Mouse (Mus musculus) spleen, adult 2 months (tissue): Measurements from ENCODE around the gene Tfap4.

Experiments
- CTCF ChIP-seq: fragments of 200-500 bp; IDR thresholded peaks from 2 replicates; pipeline ENCODE4 v1.5.1; 2011; ENCODE audit warnings: mild to moderate bottlenecking, inconsistent platforms; ENCODE audit not compliant: insufficient read depth, insufficient read length, insufficient replicate concordance; ENCODE audit errors: extremely low read depth
- POLR2A ChIP-seq: fragments of 200-500 bp; IDR thresholded peaks from 2 replicates; pipeline ENCODE4 v1.6.1; 2011; ENCODE audit warnings: low read depth, low read length, inconsistent platforms

DNA sequence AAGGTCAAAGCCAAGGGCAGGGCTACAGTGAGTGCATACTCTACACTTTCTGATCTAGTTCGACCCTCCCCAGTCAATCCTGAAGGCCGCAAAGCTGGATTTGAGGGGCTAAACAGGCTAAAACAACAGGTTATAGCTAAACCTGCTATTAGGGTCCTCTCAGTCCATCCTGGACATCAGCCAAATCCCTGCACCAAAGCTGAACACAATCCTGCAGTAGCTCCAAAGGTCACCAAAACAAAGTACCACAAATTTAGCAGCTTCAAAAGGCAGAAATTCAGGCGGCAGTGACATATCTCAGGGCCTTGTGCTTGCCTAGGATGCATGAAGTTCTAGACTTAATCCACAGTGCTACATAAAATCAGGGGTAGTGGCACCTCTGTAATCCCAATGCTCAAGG is 53.5 kb downstream of the Tfap4 start:
- TF ChIP-seq CTCF (no peak), POLR2A (no peak)
